Mouse (Mus musculus) heart, adult 18-20 months (tissue): ENCODE data around the gene Coro1c. TPM values are rescaled to one million over a fixed set of nuclear protein-coding genes. Genes with fewer than 3 reads are reported as not detected.
A peak's percentile ranks its signal among the peaks of the same experiment; 100 is the strongest.

ENCODE experiments used
- DNase-seq, 2 experiments: peaks; one replicate each; pipeline ENCODE4 v3.0.0; 2021 to 2022; ENCODE audit warnings: mixed read lengths in 1 of 2
- total RNA-seq, 2 experiments: library from RNA; stranded (reverse); gene quantifications; 2 replicates each; pipeline ENCODE4 v1.2.3; 2021

Gene Coro1c
- total RNA-seq, 2 experiments from 2014 or later: 30.3 to 33.1 TPM

GRCm38 (mm10) chr5:113856631-113857030 lies 51.9 kb downstream of the Coro1c start:
- no peak for DNase-seq

- peak in 1 of 2 experiments; percentile 66 for DNase-seq
Observed at GRCm38 (mm10) chr5:113855696-113856095, 52.9 kb downstream of the Coro1c start.

- no peak for DNase-seq
Observed at GRCm38 (mm10) chr5:113855117-113855516, 53.4 kb downstream of the Coro1c start.

- peak; percentile 85 to 95 for DNase-seq
Observed at GRCm38 (mm10) chr5:113854494-113854893, 54.1 kb downstream of the Coro1c start.

GRCm38 (mm10) chr5:113853541-113853940 lies 55.0 kb downstream of the Coro1c start:
- no peak for DNase-seq

GRCm38 (mm10) chr5:113852463-113852862 lies 56.1 kb downstream of the Coro1c start:
- DNase-seq: no peak

GRCm38 (mm10) chr5:113850680-113851230 lies 57.8 kb downstream of the Coro1c start:
- DNase-seq: no peak

- DNase-seq: no peak
Observed at GRCm38 (mm10) chr5:113847636-113848035, 60.9 kb downstream of the Coro1c start.

- no peak for DNase-seq
Observed at GRCm38 (mm10) chr5:113846656-113847055, 61.9 kb downstream of the Coro1c start.

- no peak for DNase-seq
Observed at GRCm38 (mm10) chr5:113845627-113846026, 62.9 kb downstream of the Coro1c start.

- DNase-seq: peak; percentile 68 to 79
Observed at GRCm38 (mm10) chr5:113844721-113845120, 63.8 kb downstream of the Coro1c start.

- DNase-seq: no peak
Observed at GRCm38 (mm10) chr5:113844106-113844505, 64.5 kb downstream of the Coro1c start.

GRCm38 (mm10) chr5:113842906-113843305 lies 65.7 kb downstream of the Coro1c start:
- DNase-seq: no peak

- DNase-seq: no peak
Observed at GRCm38 (mm10) chr5:113842244-113842643, 66.3 kb downstream of the Coro1c start.

- no peak for DNase-seq
Observed at GRCm38 (mm10) chr5:113841243-113842225, 67.0 kb downstream of the Coro1c start.

- DNase-seq: peak in 1 of 2 experiments; percentile 46
Observed at GRCm38 (mm10) chr5:113840443-113840842, 68.1 kb downstream of the Coro1c start.

- DNase-seq: no peak
Observed at GRCm38 (mm10) chr5:113836961-113837360, 71.6 kb downstream of the Coro1c start.

GRCm38 (mm10) chr5:113833316-113833947 lies 75.1 kb downstream of the Coro1c start:
- no peak for DNase-seq

GRCm38 (mm10) chr5:113832490-113832901 lies 76.1 kb downstream of the Coro1c start, which contains the start of gene Selplg:
TSS of gene Selplg (minus strand) at chr5:113832644.
- DNase-seq: no peak

GRCm38 (mm10) chr5:113831741-113832140 lies 76.8 kb downstream of the Coro1c start:
- DNase-seq: no peak

GRCm38 (mm10) chr5:113830796-113831195 lies 77.8 kb downstream of the Coro1c start:
- no peak for DNase-seq

GRCm38 (mm10) chr5:113830292-113830643 lies 78.3 kb downstream of the Coro1c start:
- peak; percentile 45 to 77 for DNase-seq
